Mouse (Mus musculus): Measurements from ENCODE around the gene 1700012B09Rik. TPM values are rescaled to one million over a fixed set of nuclear protein-coding genes. Genes with fewer than 3 reads are reported as not detected.

Gene 1700012B09Rik
- polyA plus RNA-seq, 1 experiment from 2014 or later, result 1.0 TPM

- Histone ChIP-seq H3K9me3 (replicated peaks) (no peaks in the 10 kb centered on the region), H3K4me2 (no peak overlapping the region), H3K27ac (replicated peaks) (no peak overlapping the region), H3K4me3 (replicated peaks) (no peak overlapping the region), H3K27me3 (replicated peaks) (no peaks in the 10 kb centered on the region), H3K36me3 (no peaks in the 10 kb centered on the region), H3K9ac (replicated peaks) (no peak overlapping the region), H3K4me1 (0 out of 2 replicates have a peak, but pooled peaks cover 6% of the 10 kb centered on the region)
- no peak for ATAC-seq (ENCODE audit: low FRiP score)
- WGBS, result 57% methylated on average over 4 of the region's 4 CpGs
Observed at GRCm38 (mm10) chr9:14726629-14727028, 44.2 kb downstream of the 1700012B09Rik start.

- no peak overlapping the region for H3K4me2 ChIP-seq
- H3K27me3 ChIP-seq (replicated peaks), result no peaks in the 10 kb centered on the region
- no peaks in the 10 kb centered on the region for H3K36me3 ChIP-seq
- H3K4me1 ChIP-seq, result 0 out of 2 replicates have a peak, but pooled peaks cover 2% of the 10 kb centered on the region
- H3K4me3 ChIP-seq (replicated peaks), result no peak overlapping the region
- 88% methylated on average over 6 of the region's 6 CpGs for WGBS
- no peak for ATAC-seq (ENCODE audit: low FRiP score)
- H3K9me3 ChIP-seq (replicated peaks), result no peaks in the 10 kb centered on the region
- no peak overlapping the region for H3K9ac ChIP-seq (replicated peaks)
- H3K27ac ChIP-seq (replicated peaks), result no peak overlapping the region
Observed at GRCm38 (mm10) chr9:14726005-14726404, 44.8 kb downstream of the 1700012B09Rik start.

GRCm38 (mm10) chr9:14724755-14725420 is 45.9 kb downstream of the 1700012B09Rik start:
- Histone ChIP-seq H3K27ac (replicated peaks) (no peak overlapping the region), H3K4me1 (no peaks in the 10 kb centered on the region), H3K4me2 (no peak overlapping the region), H3K4me3 (replicated peaks) (no peak overlapping the region), H3K36me3 (no peaks in the 10 kb centered on the region), H3K27me3 (replicated peaks) (no peaks in the 10 kb centered on the region), H3K9me3 (replicated peaks) (no peaks in the 10 kb centered on the region), H3K9ac (replicated peaks) (no peak overlapping the region)
- WGBS, result 77% methylated on average over 5 of the region's 5 CpGs
- no peak for ATAC-seq (ENCODE audit: low FRiP score)

GRCm38 (mm10) chr9:14721610-14722009 is 49.2 kb downstream of the 1700012B09Rik start:
- no peaks in the 10 kb centered on the region for H3K4me1 ChIP-seq
- H3K4me3 ChIP-seq (replicated peaks), result no peak overlapping the region
- no peak overlapping the region for H3K4me2 ChIP-seq
- WGBS, result 82% methylated on average over 5 of the region's 5 CpGs
- ATAC-seq (ENCODE audit: low FRiP score), result no peak
- no peaks in the 10 kb centered on the region for H3K27me3 ChIP-seq (replicated peaks)
- H3K9ac ChIP-seq (replicated peaks), result no peak overlapping the region
- H3K9me3 ChIP-seq (replicated peaks), result no peaks in the 10 kb centered on the region
- H3K27ac ChIP-seq (replicated peaks), result no peak overlapping the region
- H3K36me3 ChIP-seq, result no peaks in the 10 kb centered on the region

GRCm38 (mm10) chr9:14720384-14720783 is 50.4 kb downstream of the 1700012B09Rik start:
- no peaks in the 10 kb centered on the region for H3K4me1 ChIP-seq
- H3K9me3 ChIP-seq (replicated peaks), result no peaks in the 10 kb centered on the region
- no peaks in the 10 kb centered on the region for H3K36me3 ChIP-seq
- no peak overlapping the region for H3K4me2 ChIP-seq
- no peak overlapping the region for H3K4me3 ChIP-seq (replicated peaks)
- H3K9ac ChIP-seq (replicated peaks), result no peak overlapping the region
- ATAC-seq (ENCODE audit: low FRiP score), result no peak
- no peaks in the 10 kb centered on the region for H3K27me3 ChIP-seq (replicated peaks)
- H3K27ac ChIP-seq (replicated peaks), result no peak overlapping the region
- 11% methylated on average over 2 of the region's 2 CpGs for WGBS

GRCm38 (mm10) chr9:14718332-14718691 is 52.5 kb downstream of the 1700012B09Rik start:
- Histone ChIP-seq H3K4me3 (replicated peaks) (no peak overlapping the region), H3K36me3 (no peaks in the 10 kb centered on the region), H3K27me3 (replicated peaks) (no peaks in the 10 kb centered on the region), H3K27ac (replicated peaks) (no peak overlapping the region), H3K4me1 (no peaks in the 10 kb centered on the region), H3K9me3 (replicated peaks) (no peaks in the 10 kb centered on the region), H3K4me2 (no peak overlapping the region), H3K9ac (replicated peaks) (no peak overlapping the region)
- no peak for ATAC-seq (ENCODE audit: low FRiP score)

- Histone ChIP-seq H3K27me3 (replicated peaks) (no peaks in the 10 kb centered on the region), H3K4me2 (no peak overlapping the region), H3K36me3 (no peaks in the 10 kb centered on the region), H3K27ac (replicated peaks) (no peak overlapping the region), H3K4me1 (no peaks in the 10 kb centered on the region), H3K9me3 (replicated peaks) (no peaks in the 10 kb centered on the region), H3K9ac (replicated peaks) (no peak overlapping the region), H3K4me3 (replicated peaks) (no peak overlapping the region)
- ATAC-seq (ENCODE audit: low FRiP score), result no peak
- WGBS, result 65% methylated on average over 14 of the region's 14 CpGs
Observed at GRCm38 (mm10) chr9:14717689-14718331, 53.0 kb downstream of the 1700012B09Rik start.

GRCm38 (mm10) chr9:14715258-14715657 is 55.6 kb downstream of the 1700012B09Rik start:
- Histone ChIP-seq H3K9ac (replicated peaks) (no peak overlapping the region), H3K4me3 (replicated peaks) (no peak overlapping the region), H3K9me3 (replicated peaks) (no peaks in the 10 kb centered on the region), H3K4me1 (no peaks in the 10 kb centered on the region), H3K36me3 (no peaks in the 10 kb centered on the region), H3K27ac (replicated peaks) (no peak overlapping the region), H3K27me3 (replicated peaks) (no peaks in the 10 kb centered on the region), H3K4me2 (no peak overlapping the region)
- WGBS, result 76% methylated on average over 15 of the region's 15 CpGs
- ATAC-seq (ENCODE audit: low FRiP score), result no peak

- Histone ChIP-seq H3K4me2 (no peak overlapping the region), H3K36me3 (no peaks in the 10 kb centered on the region), H3K9me3 (replicated peaks) (no peaks in the 10 kb centered on the region), H3K27me3 (replicated peaks) (no peaks in the 10 kb centered on the region), H3K27ac (replicated peaks) (no peak overlapping the region), H3K4me1 (peaks cover 4% of the 10 kb centered on the region; the same call in 1 of the 2 replicates), H3K4me3 (replicated peaks) (no peak overlapping the region), H3K9ac (replicated peaks) (no peak overlapping the region)
- ATAC-seq (ENCODE audit: low FRiP score), result no peak
- WGBS, result 92% methylated on average over 3 of the region's 3 CpGs
Observed at GRCm38 (mm10) chr9:14710910-14711309, 59.9 kb downstream of the 1700012B09Rik start.

Other genes starting within 250 kb of the 1700012B09Rik start
- gene Amotl1, start 126.0 kb downstream of the 1700012B09Rik start, polyA plus RNA-seq (2015; fragmentation: Nextera tagmentation; extraction: Ambion mirVana), result 6.8 and 9.3 TPM in 2 replicates
- gene Piwil4, start 30.3 kb downstream of the 1700012B09Rik start, polyA plus RNA-seq (2015; fragmentation: Nextera tagmentation; extraction: Ambion mirVana), result 0.31 TPM in 2 replicates
- 2.2 and 2.6 TPM in 2 replicates for gene Fut4, start 18.6 kb downstream of the 1700012B09Rik start, polyA plus RNA-seq (2015; fragmentation: Nextera tagmentation; extraction: Ambion mirVana)
- gene Mre11a, start 13.6 kb upstream of the 1700012B09Rik start, polyA plus RNA-seq (2015; fragmentation: Nextera tagmentation; extraction: Ambion mirVana), result 10.8 and 14.3 TPM in 2 replicates
- 22.4 and 31.9 TPM in 2 replicates for gene Ankrd49, start 13.8 kb upstream of the 1700012B09Rik start, polyA plus RNA-seq (2015; fragmentation: Nextera tagmentation; extraction: Ambion mirVana)
- 1.1 and 4.4 TPM in 2 replicates for gene Gpr83, start 89.2 kb upstream of the 1700012B09Rik start, polyA plus RNA-seq (2015; fragmentation: Nextera tagmentation; extraction: Ambion mirVana)
- 1.9 TPM in 1 of 2 replicates, not detected in the other for gene Izumo1r, start 132.9 kb upstream of the 1700012B09Rik start, polyA plus RNA-seq (2015; fragmentation: Nextera tagmentation; extraction: Ambion mirVana)

Data from neural tube, embryonic 15.5 days (tissue).